Mouse (Mus musculus) kidney, embryonic 14.5 days (tissue): ENCODE data around the gene Ino80b. TPM values are rescaled to one million over a fixed set of nuclear protein-coding genes. Genes with fewer than 3 reads are reported as not detected.

Experiments
- ATAC-seq: fragments of 200-750 bp; cut with Nextera tagmentation; 2 replicates; pipeline ENCODE4 v1.8.0; 2017; ENCODE audit warnings: moderate number of reproducible peaks, mild to moderate bottlenecking, moderate TSS enrichment, moderate library complexity; ENCODE audit not compliant: low FRiP score, low TSS enrichment
- H3K27ac ChIP-seq: fragments of 300-500 bp; sonication (generic); 2 replicates; pipeline ENCODE4 v1.5.1; 2014; ENCODE audit warnings: low read depth, mild to moderate bottlenecking, low read length, moderate library complexity, mixed read lengths
- H3K27me3 ChIP-seq: fragments of 300-500 bp; sonication (generic); 2 replicates; pipeline ENCODE4 v1.6.1; 2014; ENCODE audit warnings: mild to moderate bottlenecking, low read length; ENCODE audit not compliant: control insufficient read depth, insufficient read depth
- H3K36me3 ChIP-seq: fragments of 300-500 bp; sonication (generic); 2 replicates; pipeline ENCODE4 v1.6.1; 2014; ENCODE audit warnings: low read length, mixed read lengths; ENCODE audit not compliant: control insufficient read depth, insufficient read depth
- H3K4me1 ChIP-seq: fragments of 300-500 bp; sonication (generic); 2 replicates; pipeline ENCODE4 v1.6.1; 2014; ENCODE audit warnings: low read length, mixed read lengths; ENCODE audit not compliant: control insufficient read depth, insufficient read depth
- H3K4me2 ChIP-seq: fragments of 300-500 bp; sonication (generic); replicated peaks from 2 replicates; pipeline ENCODE4 v1.6.1; 2014; ENCODE audit warnings: low read depth, mild to moderate bottlenecking, low read length
- H3K4me3 ChIP-seq: fragments of 300-500 bp; sonication (generic); 2 replicates; pipeline ENCODE4 v1.5.1; 2014; ENCODE audit warnings: mild to moderate bottlenecking, low read length
- H3K9ac ChIP-seq: fragments of 300-500 bp; sonication (generic); 2 replicates; pipeline ENCODE4 v1.6.1; 2014; ENCODE audit warnings: low read depth, mild to moderate bottlenecking, low read length, moderate library complexity
- H3K9me3 ChIP-seq: fragments of 300-500 bp; sonication (generic); 2 replicates; pipeline ENCODE4 v1.6.1; 2016; ENCODE audit warnings: low read length; ENCODE audit not compliant: control insufficient read depth
- WGBS: fragments of 180-500 bp; shearing (Covaris S2); extraction: QIAGEN DNeasy Blood & Tissue Kit; methylation state at CpG from one replicate; pipeline ENCODE4 v1.1.7; 2014; 5-methylcytosine and 5-hydroxymethylcytosine counted together
- polyA plus RNA-seq: library from polyadenylated mRNA; unstranded; fragments of >200 nt; fragmentation: Nextera tagmentation; extraction: Ambion mirVana; gene quantifications from 2 replicates; pipeline ENCODE4 v1.2.1, GENCODE M21; 2014

The Ino80b gene
- polyA plus RNA-seq, 1 experiment from 2014 or later = 18.8 TPM

- peaks cover 37% of the 10 kb centered on the region for H3K4me1 ChIP-seq
- H3K27me3 ChIP-seq = peaks cover 27% of the 10 kb centered on the region; the same call in 1 of the 2 replicates
- no peak overlapping the region for H3K27ac ChIP-seq
- 2% methylated on average over 47 of the region's 47 CpGs for WGBS
- peak overlapping the region; percentile 49 for H3K4me2 ChIP-seq
- peak overlapping the region; percentile 2; the same call in 1 of the 2 replicates for H3K9ac ChIP-seq
- 0 out of 2 replicates have a peak, but pooled peaks cover 2% of the 10 kb centered on the region for H3K36me3 ChIP-seq
- ATAC-seq = no peak
- peak overlapping the region; percentile 33 for H3K4me3 ChIP-seq
- no peaks in the 10 kb centered on the region for H3K9me3 ChIP-seq
These were observed 37.9 kb downstream of the Ino80b start for GRCm38 (mm10) chr6:83087205-83087925.

DNA sequence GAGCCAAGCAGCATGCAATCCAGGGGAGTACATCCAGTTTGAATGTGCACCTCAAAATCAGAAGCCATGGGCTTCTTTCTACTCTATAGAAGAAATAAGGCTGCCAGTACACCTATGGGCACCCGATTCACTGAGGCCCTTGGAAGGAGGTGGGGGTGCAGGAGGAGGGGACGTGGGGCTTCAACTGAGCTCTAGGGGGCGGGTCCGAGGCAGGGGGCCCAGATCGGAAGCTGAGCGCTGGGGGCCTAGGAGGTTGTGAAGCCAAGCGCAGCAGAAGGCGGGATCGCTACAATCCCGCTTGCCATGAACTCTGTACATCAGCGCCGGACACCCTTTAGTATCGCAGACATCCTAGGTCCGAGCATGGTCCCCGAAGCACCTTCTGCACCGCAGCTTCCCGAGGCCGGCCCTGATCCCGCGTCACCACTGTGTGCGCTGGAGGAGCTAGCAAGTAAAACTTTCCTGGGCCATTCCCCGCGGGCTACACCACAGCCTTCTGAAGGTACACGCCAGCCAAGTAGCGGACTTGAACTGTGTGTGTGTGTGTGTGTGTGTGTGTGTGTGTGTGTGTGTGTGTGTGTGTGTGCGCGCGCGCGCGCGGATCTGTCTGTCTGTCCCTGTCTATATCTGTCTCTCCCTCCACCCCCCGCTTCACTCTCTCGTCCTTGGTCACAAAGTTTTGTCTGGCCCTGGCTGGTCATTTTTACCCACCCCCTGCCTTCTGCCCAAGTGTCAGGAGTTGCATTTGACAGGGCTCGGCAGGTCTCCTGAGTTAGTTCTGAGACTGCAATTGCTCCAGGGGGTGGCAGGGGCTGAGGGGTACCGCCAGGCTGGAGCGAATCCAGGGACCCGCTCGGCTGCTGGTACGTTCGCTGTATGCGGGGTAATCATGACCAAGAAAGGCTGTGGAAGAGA lies 38.9 kb downstream of the Ino80b start, which contains the start of gene Lbx2:
TSS of gene Lbx2 (plus strand) at position 247 of the 915 bp plus-strand sequence.
- H3K27ac ChIP-seq = no peak within 1 kb of the TSS

GRCm38 (mm10) chr6:83084477-83084876 lies 40.8 kb downstream of the Ino80b start:
- H3K4me1 ChIP-seq = peaks cover 41% of the 10 kb centered on the region
- no peaks in the 10 kb centered on the region for H3K9me3 ChIP-seq
- peak overlapping the region; percentile 44; the same call in 1 of the 2 replicates for H3K27ac ChIP-seq
- H3K4me2 ChIP-seq = peak overlapping the region; percentile 21
- peak; percentile 43 for ATAC-seq
- 0 out of 2 replicates have a peak overlapping the region, but pooled peaks have one; percentile 1 for H3K9ac ChIP-seq
- peaks cover 27% of the 10 kb centered on the region; the same call in 1 of the 2 replicates for H3K27me3 ChIP-seq
- H3K36me3 ChIP-seq = peaks cover 18% of the 10 kb centered on the region
- H3K4me3 ChIP-seq = no peak overlapping the region
- WGBS = 6% methylated on average over 6 of the region's 6 CpGs

More for the DNA sequence above, 38.9 kb downstream of the Ino80b start, which contains the start of gene Lbx2:
- H3K4me3 ChIP-seq = peak within 1 kb of the TSS; percentile 33
- H3K27me3 ChIP-seq = peaks cover 27% of the 10 kb centered on the region; the same call in 1 of the 2 replicates
- H3K9me3 ChIP-seq = no peaks in the 10 kb centered on the region
- peak within 1 kb of the TSS; percentile 45; the same call in 1 of the 2 replicates for H3K9ac ChIP-seq
- H3K36me3 ChIP-seq = peaks cover 2% of the 10 kb centered on the region; the same call in 1 of the 2 replicates
- peaks cover 37% of the 10 kb centered on the region for H3K4me1 ChIP-seq
- 2% methylated on average over 42 of the region's 42 CpGs for WGBS
- peak within 1 kb of the TSS; percentile 49 for H3K4me2 ChIP-seq
- ATAC-seq = peak; percentile 28; the same call in 1 of the 2 replicates

DNA sequence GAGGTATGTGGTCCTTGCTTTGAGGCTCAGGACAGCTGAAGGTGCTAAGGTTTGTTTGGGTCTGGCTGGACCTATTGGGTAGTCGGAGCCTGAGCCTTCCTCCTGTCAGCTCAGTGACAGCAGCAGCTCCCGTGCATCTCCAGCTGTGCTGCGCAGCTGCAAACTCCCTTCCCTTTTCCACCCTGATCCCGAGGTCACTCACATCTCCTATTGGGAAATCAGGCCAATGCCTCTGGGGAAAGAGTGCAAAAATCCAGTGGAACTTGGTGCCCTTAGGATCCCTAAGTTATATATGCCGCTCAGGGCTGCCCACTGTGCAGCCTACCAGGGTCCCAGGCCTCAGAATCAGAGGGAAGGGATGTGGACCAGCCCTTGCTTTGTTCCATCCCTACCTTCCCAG lies 41.7 kb downstream of the Ino80b start:
- Histone ChIP-seq H3K9me3 (no peaks in the 10 kb centered on the region), H3K36me3 (peaks cover 18% of the 10 kb centered on the region), H3K9ac (no peak overlapping the region), H3K4me3 (no peak overlapping the region), H3K4me1 (peaks cover 48% of the 10 kb centered on the region), H3K27ac (no peak overlapping the region), H3K27me3 (peaks cover 23% of the 10 kb centered on the region; the same call in 1 of the 2 replicates), H3K4me2 (no peak overlapping the region)
- no peak for ATAC-seq
- 13% methylated on average over 5 of the region's 5 CpGs for WGBS

DNA sequence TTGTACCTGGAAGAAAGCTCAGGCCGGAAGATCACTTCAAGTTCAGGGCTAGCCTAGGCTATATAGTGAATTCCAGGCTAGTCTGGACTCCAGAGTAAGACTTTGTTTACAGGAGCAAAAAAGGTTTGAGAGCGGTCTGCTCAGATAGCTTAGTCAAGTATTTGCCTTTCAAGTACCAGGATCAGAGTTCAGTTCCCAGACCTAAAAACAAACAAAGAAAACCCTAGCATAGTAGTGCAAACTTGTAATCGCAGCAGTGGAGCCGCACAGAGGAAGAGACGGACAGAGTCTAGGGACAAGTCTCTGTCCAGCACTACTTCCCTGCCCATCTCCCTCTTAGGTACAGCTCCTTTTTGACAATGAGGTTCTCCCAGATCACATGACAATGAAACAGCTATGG lies 45.0 kb downstream of the Ino80b start:
- H3K9me3 ChIP-seq = no peaks in the 10 kb centered on the region
- H3K9ac ChIP-seq = 0 out of 2 replicates have a peak overlapping the region, but pooled peaks have one; percentile 2
- peaks cover 9% of the 10 kb centered on the region for H3K27me3 ChIP-seq
- 92% methylated on average over 5 of the region's 5 CpGs for WGBS
- peaks cover 23% of the 10 kb centered on the region for H3K4me1 ChIP-seq
- H3K27ac ChIP-seq = no peak overlapping the region
- H3K4me2 ChIP-seq = no peak overlapping the region
- no peak for ATAC-seq
- no peak overlapping the region for H3K4me3 ChIP-seq
- H3K36me3 ChIP-seq = peaks cover 18% of the 10 kb centered on the region

- H3K9me3 ChIP-seq = no peaks in the 10 kb centered on the region
- peak overlapping the region; percentile 75 for H3K4me3 ChIP-seq
- peak overlapping the region; percentile 97 for H3K4me2 ChIP-seq
- H3K27me3 ChIP-seq = peaks cover 22% of the 10 kb centered on the region
- H3K27ac ChIP-seq = peak overlapping the region; percentile 85
- H3K36me3 ChIP-seq = peaks cover 18% of the 10 kb centered on the region
- H3K4me1 ChIP-seq = peaks cover 11% of the 10 kb centered on the region
- peak; percentile 91 for ATAC-seq
- H3K9ac ChIP-seq = peak overlapping the region; percentile 87
- whole genome bisulfite sequencing = under 1% methylated on average over 46 of the region's 46 CpGs
These were observed 46.8 kb downstream of the Ino80b start for GRCm38 (mm10) chr6:83078324-83078858.

DNA sequence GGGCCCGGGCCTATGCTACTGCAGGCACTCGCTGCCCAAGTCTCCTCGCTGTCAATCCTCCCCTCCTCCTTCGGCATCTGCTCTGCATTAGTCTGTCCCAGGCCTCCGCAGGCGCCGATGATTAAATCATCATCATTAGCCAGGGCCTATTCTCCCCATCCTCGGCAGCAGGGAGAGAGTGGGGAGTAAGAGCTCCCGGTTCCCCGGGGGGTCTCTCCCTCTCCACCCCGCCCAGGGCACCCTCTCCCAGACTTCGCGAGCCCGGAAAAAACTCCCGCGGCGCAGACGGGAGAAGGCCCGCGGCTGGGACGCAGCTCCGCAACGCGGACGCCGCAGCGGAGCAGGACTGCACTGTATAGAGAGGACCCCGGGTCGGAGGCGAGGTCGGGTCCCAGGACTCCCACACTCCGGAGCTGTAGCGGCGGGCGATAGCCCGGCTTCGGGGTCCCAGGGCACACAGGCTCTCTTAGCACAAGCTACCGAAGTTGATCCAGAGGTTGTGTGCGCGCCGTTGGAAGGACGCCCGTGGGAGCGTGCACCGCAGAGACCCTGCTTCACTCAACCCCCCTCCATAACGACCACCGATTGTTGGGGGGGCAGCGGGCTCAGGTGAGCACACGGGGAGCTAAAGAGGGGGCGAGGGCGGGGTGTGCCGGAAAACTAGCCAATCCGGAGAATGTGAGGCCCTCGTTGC lies 47.5 kb downstream of the Ino80b start, which contains the start of gene Pcgf1:
TSS of gene Pcgf1 (plus strand) at position 240 of the 694 bp plus-strand sequence.
- WGBS = under 1% methylated on average over 53 of the region's 54 CpGs
- H3K27me3 ChIP-seq = peaks cover 26% of the 10 kb centered on the region
- peak within 1 kb of the TSS; percentile 87 for H3K9ac ChIP-seq

DNA sequence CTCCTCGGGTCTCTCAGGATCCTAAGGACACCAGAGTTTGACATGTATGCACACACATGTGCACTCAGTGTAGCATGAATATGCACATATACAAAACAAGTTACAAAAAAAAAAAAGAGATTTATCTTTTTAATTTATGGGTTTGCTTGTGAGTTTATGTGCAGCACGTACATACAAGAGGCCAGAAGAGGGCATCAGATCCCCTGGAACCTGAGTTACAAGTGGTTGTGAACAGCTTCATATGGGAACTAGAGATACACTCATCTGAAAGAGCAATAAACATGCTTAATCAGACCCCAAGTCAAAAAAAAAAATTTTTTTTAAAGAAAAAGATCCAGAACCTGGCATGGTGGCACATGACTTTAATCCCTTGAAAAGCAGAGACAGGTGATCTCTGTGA lies 50.3 kb downstream of the Ino80b start:
- Histone ChIP-seq H3K27me3 (peaks cover 52% of the 10 kb centered on the region), H3K9me3 (no peaks in the 10 kb centered on the region), H3K4me3 (no peak overlapping the region), H3K4me2 (no peak overlapping the region), H3K9ac (no peak overlapping the region), H3K36me3 (peaks cover 3% of the 10 kb centered on the region; the same call in 1 of the 2 replicates), H3K4me1 (peaks cover 19% of the 10 kb centered on the region), H3K27ac (no peak overlapping the region)
- no peak for ATAC-seq
- WGBS = 35% methylated on average over 2 of the region's 2 CpGs

More for the DNA sequence above, 47.5 kb downstream of the Ino80b start, which contains the start of gene Pcgf1:
- Histone ChIP-seq H3K36me3 (peaks cover 16% of the 10 kb centered on the region), H3K9me3 (no peaks in the 10 kb centered on the region), H3K4me2 (peak within 1 kb of the TSS; percentile 97), H3K27ac (peak within 1 kb of the TSS; percentile 85), H3K4me1 (peaks cover 11% of the 10 kb centered on the region), H3K4me3 (peak within 1 kb of the TSS; percentile 75)
- ATAC-seq = peak; percentile 75
